Comparison of ENCODE assay signal across 31 mouse cellular contexts in the genomic region with DNA sequence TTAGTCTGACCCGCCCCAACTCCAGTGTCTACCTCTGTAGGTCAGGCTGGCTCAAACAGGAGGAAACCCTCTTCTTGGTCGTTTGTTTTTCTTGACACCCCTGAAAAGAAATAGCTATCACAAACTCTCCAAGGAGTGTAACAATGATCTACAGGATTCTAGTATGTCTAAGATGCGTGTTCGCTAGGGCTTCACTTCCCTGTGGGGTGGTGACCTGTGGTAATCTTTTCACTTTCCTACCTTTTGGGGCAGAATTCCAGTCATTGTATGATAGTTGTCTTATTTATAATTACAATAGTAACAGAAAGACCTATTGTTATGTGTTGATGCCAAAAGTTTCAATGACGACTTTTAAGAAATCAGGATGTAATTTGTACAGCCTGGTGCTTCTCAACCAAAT. TPM values are rescaled to one million over a fixed set of nuclear protein-coding genes. Genes with fewer than 3 reads are reported as not detected.
A peak's percentile ranks its signal among the peaks of the same experiment; 100 is the strongest.
DNase-seq lines count a peak whose midpoint lies in the region; ATAC-seq lines count a peak whose summit lies in the region.
"Had no signal": no experiment of that assay in that cellular context is flagged by ENCODE, and none has a peak within 500 bp of the region (broad histone marks: within the 10 kb centered on the region; RNA-seq: fewer than 3 reads in every experiment).

No protein-coding gene starts in this region.

- H3K27ac ChIP-seq in heart, embryonic 10.5 days: no peak overlapping the region
- no peak overlapping the region for H3K27ac ChIP-seq in midbrain, embryonic 11.5 days (ENCODE audit: low read depth, low read length)
- no peak overlapping the region for H3K27ac ChIP-seq in midbrain, embryonic 14.5 days (replicated peaks; ENCODE audit: low read depth, low read length)
- H3K27ac ChIP-seq: embryonic facial prominence, embryonic 10.5 days; embryonic facial prominence, embryonic 13.5 days; forebrain, embryonic 12.5 days; forebrain, embryonic 15.5 days; hindbrain, embryonic 10.5 days; hindbrain, embryonic 13.5 days had no signal

- no peak overlapping the region for H3K9ac ChIP-seq in midbrain, embryonic 11.5 days (ENCODE audit: low read length)
- H3K9ac ChIP-seq in midbrain, embryonic 14.5 days (replicated peaks; ENCODE audit: low read length): no peak overlapping the region
- H3K9ac ChIP-seq: embryonic facial prominence, embryonic 13.5 days; forebrain, embryonic 12.5 days; forebrain, embryonic 15.5 days; hindbrain, embryonic 13.5 days had no signal

- peaks cover 8% of the 10 kb centered on the region for H3K4me1 ChIP-seq in heart, embryonic 10.5 days
- H3K4me1 ChIP-seq in midbrain, embryonic 11.5 days (ENCODE audit: control insufficient read depth, insufficient read depth, low read length): peaks cover 2% of the 10 kb centered on the region; the same call in 1 of the 2 replicates
- peaks cover 5% of the 10 kb centered on the region; the same call in 1 of the 2 replicates for H3K4me1 ChIP-seq in midbrain, embryonic 14.5 days (ENCODE audit: control insufficient read depth, insufficient read depth, low read length)

- H3K4me2 ChIP-seq in midbrain, embryonic 11.5 days: no peak overlapping the region
- no peak overlapping the region for H3K4me2 ChIP-seq in midbrain, embryonic 14.5 days (ENCODE audit: low read length)
- H3K4me2 ChIP-seq: embryonic facial prominence, embryonic 13.5 days; forebrain, embryonic 12.5 days; forebrain, embryonic 15.5 days; heart, embryonic 11.5 days; hindbrain, embryonic 13.5 days had no signal

- 81% methylated on average over 5 of the region's 5 CpGs for WGBS in heart, embryonic 10.5 days
- WGBS in midbrain, embryonic 11.5 days: 85% methylated on average over 5 of the region's 5 CpGs
- WGBS in midbrain, embryonic 14.5 days: 79% methylated on average over 5 of the region's 5 CpGs

- no peak overlapping the region for H3K4me3 ChIP-seq in heart, embryonic 10.5 days
- no peak overlapping the region for H3K4me3 ChIP-seq in midbrain, embryonic 11.5 days (ENCODE audit: low read depth, low read length)
- no peak overlapping the region for H3K4me3 ChIP-seq in midbrain, embryonic 14.5 days (replicated peaks; ENCODE audit: low read depth, low read length)
- H3K4me3 ChIP-seq: embryonic facial prominence, embryonic 10.5 days; embryonic facial prominence, embryonic 13.5 days; erythroblast, embryonic 14.5 days; forebrain, embryonic 12.5 days; forebrain, embryonic 15.5 days; hindbrain, embryonic 10.5 days; hindbrain, embryonic 13.5 days had no signal

- peak; percentile 36 for DNase-seq in heart, embryonic 10.5 days (ENCODE audit: low spot score)
- DNase-seq in heart, adult 9 months (ENCODE audit: low spot score in 2 of 2): no peak
- peak; percentile 72 for DNase-seq in midbrain, embryonic 11.5 days (ENCODE audit: low spot score, missing footprints)
- no peak for DNase-seq in midbrain, embryonic 14.5 days
- peak; percentile 50 for DNase-seq in ZHBTc4 (ENCODE audit: low read depth, low spot score)
- no peak for DNase-seq in Muller cell, postnatal 12 days (ENCODE audit: inconsistent ontology term)
- DNase-seq: adrenal gland, adult 8-10 months; adrenal gland, postnatal 25 days; cerebellum, adult 11-12 months; cerebellum, adult 8-10 months; cerebellum, postnatal 10 days; cerebellum, postnatal 36 days; embryo, embryonic 11 days; gastrocnemius, postnatal 14 days had no signal

- 0 out of 2 replicates have a peak, but pooled peaks cover 4% of the 10 kb centered on the region for H3K27me3 ChIP-seq in heart, embryonic 10.5 days (ENCODE audit: insufficient read depth, poor library complexity, severe bottlenecking)
- peaks cover 4% of the 10 kb centered on the region; the same call in 1 of the 2 replicates for H3K27me3 ChIP-seq in midbrain, embryonic 11.5 days (ENCODE audit: control insufficient read depth, insufficient read depth, low read length)
- no peaks in the 10 kb centered on the region; the same call in 1 of the 2 replicates for H3K27me3 ChIP-seq in midbrain, embryonic 14.5 days (ENCODE audit: control insufficient read depth, insufficient read depth, low read length)
- H3K27me3 ChIP-seq: Patski had no signal

- ATAC-seq in midbrain, embryonic 11.5 days (ENCODE audit: low FRiP score): no peak
- no peak for ATAC-seq in midbrain, embryonic 14.5 days (ENCODE audit: low FRiP score, low TSS enrichment)
- ATAC-seq: activated CD4-positive, CD25-positive, alpha-beta regulatory T cell, adult 4 months; CD4-positive, CD25-positive, alpha-beta regulatory T cell, adult 4 months; forebrain, embryonic 15.5 days; hindbrain, embryonic 16.5 days; intestine, postnatal 0 days; Patski had no signal

- no peaks in the 10 kb centered on the region for H3K9me3 ChIP-seq in heart, embryonic 10.5 days
- no peaks in the 10 kb centered on the region for H3K9me3 ChIP-seq in midbrain, embryonic 11.5 days (ENCODE audit: control insufficient read depth, low read length)
- H3K9me3 ChIP-seq in midbrain, embryonic 14.5 days (ENCODE audit: control insufficient read depth, low read length): no peaks in the 10 kb centered on the region
- H3K9me3 ChIP-seq: embryonic facial prominence, embryonic 10.5 days; embryonic facial prominence, embryonic 13.5 days; forebrain, embryonic 12.5 days; forebrain, embryonic 15.5 days; hindbrain, embryonic 10.5 days; hindbrain, embryonic 13.5 days had no signal

- no peaks in the 10 kb centered on the region for H3K36me3 ChIP-seq in heart, embryonic 10.5 days
- no peaks in the 10 kb centered on the region for H3K36me3 ChIP-seq in midbrain, embryonic 11.5 days (ENCODE audit: control insufficient read depth, insufficient read depth, low read length)
- no peaks in the 10 kb centered on the region for H3K36me3 ChIP-seq in midbrain, embryonic 14.5 days (ENCODE audit: control insufficient read depth, insufficient read depth, low read length)
- H3K36me3 ChIP-seq: embryonic facial prominence, embryonic 10.5 days; embryonic facial prominence, embryonic 13.5 days; forebrain, embryonic 12.5 days; forebrain, embryonic 15.5 days; hindbrain, embryonic 10.5 days; hindbrain, embryonic 13.5 days had no signal

RNA-seq across cellular contexts. Expression of a gene that starts 1.8 kb away (rescaled TPM):
- polyA plus RNA-seq in heart, embryonic 10.5 days (2016; fragmentation: Nextera tagmentation; extraction: Ambion mirVana): 5.7 TPM in 2 replicates
- polyA plus RNA-seq in midbrain, embryonic 11.5 days (2014; fragmentation: Nextera tagmentation; extraction: Ambion mirVana): 4.5 and 5.2 TPM in 2 replicates
- polyA plus RNA-seq in midbrain, embryonic 14.5 days (2014; fragmentation: Nextera tagmentation; extraction: Ambion mirVana): 2.3 and 5.4 TPM in 2 replicates
- polyA plus RNA-seq: erythroblast, embryonic 14.5 days had no signal

RNA-seq across cellular contexts. Expression of a gene that starts 40.6 kb away (rescaled TPM):
- not detected in 2 replicates for polyA plus RNA-seq in heart, embryonic 10.5 days (2016; fragmentation: Nextera tagmentation; extraction: Ambion mirVana)
- polyA plus RNA-seq in midbrain, embryonic 11.5 days (2014; fragmentation: Nextera tagmentation; extraction: Ambion mirVana): not detected in 2 replicates
- polyA plus RNA-seq in midbrain, embryonic 14.5 days (2014; fragmentation: Nextera tagmentation; extraction: Ambion mirVana): not detected in 2 replicates
- polyA plus RNA-seq: activated CD4-positive, CD25-positive, alpha-beta regulatory T cell, adult 4 months; brain, embryonic 14.5 days; C2C12; CD4-positive, CD25-positive, alpha-beta regulatory T cell, adult 4 months; embryonic facial prominence, embryonic 10.5 days; embryonic facial prominence, embryonic 13.5 days; erythroblast, embryonic 14.5 days; forebrain, embryonic 12.5 days; forebrain, embryonic 15.5 days; heart, embryonic 11.5 days; heart, embryonic 14.5 days; heart, postnatal 0 days; hindbrain, embryonic 10.5 days; hindbrain, embryonic 13.5 days had no signal

Comparison
In these comparisons a context has a peak if more than half of its experiments do, and no peak if none do; other contexts are left out.
1. DNase-seq: peak in heart, embryonic 10.5 days (single experiment), midbrain, embryonic 11.5 days (single experiment) and ZHBTc4 (single experiment); none in heart, adult 9 months (0 of 2), midbrain, embryonic 14.5 days (single experiment) and Muller cell, postnatal 12 days (single experiment).